Mouse (Mus musculus): ENCODE results near the gene Mns1. TPM values are rescaled to one million over a fixed set of nuclear protein-coding genes. Genes with fewer than 3 reads are reported as not detected.
"Not testable (repeated sequence)": the region's sequence is repeated elsewhere in the genome, so short reads cannot be mapped to it uniquely, and the experiment has no call there.

The Mns1 gene
- polyA plus RNA-seq, 1 experiment from 2014 or later: 18.7 TPM

DNA sequence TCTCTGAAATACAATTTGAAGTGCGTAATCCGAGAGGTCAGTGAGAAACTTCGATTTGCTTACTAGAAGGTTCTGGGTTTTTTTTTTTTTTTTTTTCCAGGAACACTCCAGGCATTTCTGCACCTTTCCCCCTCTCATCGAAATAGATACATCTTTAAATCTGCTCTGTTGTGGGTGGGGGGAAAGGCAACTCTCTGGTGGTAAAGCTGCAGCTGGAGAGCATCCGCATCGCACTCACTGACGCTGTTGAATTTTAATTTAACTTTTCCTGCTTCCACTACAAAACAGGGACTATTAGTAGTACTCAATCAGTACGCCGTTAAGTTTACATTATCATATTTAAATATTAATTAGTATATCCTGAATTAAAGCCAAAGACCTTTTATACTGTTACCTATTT, 938 bp downstream of the Mns1 start:
- Histone ChIP-seq H3K27me3 (no peaks in the 10 kb centered on the region), H3K4me2 (peak overlapping the region; percentile 98), H3K36me3 (0 out of 2 replicates have a peak, but pooled peaks cover 3% of the 10 kb centered on the region), H3K4me3 (peak overlapping the region; percentile 63), H3K9me3 (no peaks in the 10 kb centered on the region), H3K4me1 (peaks cover 10% of the 10 kb centered on the region), H3K9ac (peak overlapping the region; percentile 52), H3K27ac (no peak overlapping the region)
- no peak for ATAC-seq (ENCODE audit: insufficient number of reproducible peaks, low FRiP score, low TSS enrichment, low read depth)
- 2% methylated on average over 9 of the region's 9 CpGs for WGBS

DNA sequence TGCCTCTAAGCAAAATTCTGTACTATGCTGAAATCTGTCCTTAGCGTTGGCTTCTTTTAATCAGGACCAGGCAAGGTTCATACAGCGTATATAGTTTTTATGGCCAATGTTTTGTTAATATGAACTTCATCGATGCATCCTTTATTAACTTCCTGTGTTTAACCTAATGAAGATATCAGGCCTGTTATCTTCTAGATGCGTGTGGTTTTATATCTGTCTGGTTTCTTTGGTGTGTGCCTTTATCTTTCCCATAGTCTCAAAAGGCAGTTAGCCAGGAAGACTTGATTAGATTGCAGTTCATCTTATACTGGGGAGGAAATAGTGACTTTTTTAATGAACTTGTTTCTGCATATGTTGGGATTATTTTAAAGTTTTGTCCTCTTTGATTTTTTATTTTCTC, 2.5 kb downstream of the Mns1 start:
- WGBS: 86% methylated on average over 4 of the region's 4 CpGs
- no peak for ATAC-seq (ENCODE audit: insufficient number of reproducible peaks, low FRiP score, low TSS enrichment, low read depth)

DNA sequence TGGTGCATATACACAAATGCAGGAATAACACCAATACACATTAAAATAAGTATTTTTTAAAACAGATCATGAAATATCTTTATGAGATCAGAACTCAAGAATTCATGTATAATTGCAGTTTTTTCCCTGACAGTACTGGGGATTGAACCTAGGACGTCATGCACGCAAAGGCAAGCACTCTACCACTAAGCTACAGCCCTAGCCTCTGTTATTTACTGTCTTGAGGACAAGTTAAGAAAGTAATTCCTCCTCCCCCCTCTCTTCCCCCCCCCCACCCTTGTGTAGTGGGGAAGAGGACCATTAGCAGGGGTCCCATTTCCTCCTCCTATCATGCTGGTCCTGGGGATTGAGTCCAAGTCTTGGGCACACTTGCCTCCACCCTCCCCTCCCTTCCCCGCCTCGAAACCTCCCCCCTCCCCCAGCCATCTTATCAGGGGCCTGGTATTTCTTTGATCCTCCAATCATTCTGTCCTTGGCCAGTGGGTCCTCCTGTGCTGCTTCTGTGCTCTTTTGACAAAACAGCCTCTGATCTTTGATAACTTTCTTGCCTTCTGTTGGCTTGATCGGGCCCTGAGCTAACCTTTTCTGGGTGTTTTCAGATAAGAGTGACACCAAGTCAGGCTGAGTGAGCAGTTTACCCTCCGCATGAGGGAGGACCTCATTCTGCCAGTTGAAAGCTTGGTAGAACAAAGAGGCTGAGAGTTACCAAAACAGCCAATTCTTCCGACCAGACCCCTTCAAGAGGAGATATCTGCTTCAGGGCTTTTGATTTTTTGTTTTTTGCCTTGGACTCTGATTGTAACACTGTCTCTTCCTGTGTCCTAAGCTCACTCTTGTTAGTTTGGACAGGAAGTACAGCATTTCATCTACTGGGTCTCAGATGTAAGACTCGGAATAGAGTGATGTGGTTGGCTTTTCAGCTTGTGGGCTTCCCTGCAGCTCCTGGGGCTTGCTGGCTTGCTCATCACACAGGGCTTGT, 3.4 kb downstream of the Mns1 start:
- Histone ChIP-seq H3K4me3 (no peak overlapping the region), H3K27me3 (no peaks in the 10 kb centered on the region), H3K4me2 (no peak overlapping the region), H3K4me1 (peaks cover 10% of the 10 kb centered on the region), H3K9me3 (no peaks in the 10 kb centered on the region), H3K27ac (no peak overlapping the region), H3K9ac (no peak overlapping the region), H3K36me3 (peaks cover 5% of the 10 kb centered on the region; the same call in 1 of the 2 replicates)
- ATAC-seq (ENCODE audit: insufficient number of reproducible peaks, low FRiP score, low TSS enrichment, low read depth): no peak; the same call in 1 of the 2 replicates
- 60% methylated on average over 8 of the region's 8 CpGs for WGBS

More for the DNA sequence above, 2.5 kb downstream of the Mns1 start:
- no peaks in the 10 kb centered on the region for H3K9me3 ChIP-seq
- no peak overlapping the region for H3K9ac ChIP-seq
- no peak overlapping the region for H3K4me2 ChIP-seq
- 0 out of 2 replicates have a peak, but pooled peaks cover 3% of the 10 kb centered on the region for H3K36me3 ChIP-seq
- H3K4me3 ChIP-seq: no peak overlapping the region
- H3K27me3 ChIP-seq: no peaks in the 10 kb centered on the region
- H3K4me1 ChIP-seq: peaks cover 10% of the 10 kb centered on the region
- no peak overlapping the region for H3K27ac ChIP-seq

DNA sequence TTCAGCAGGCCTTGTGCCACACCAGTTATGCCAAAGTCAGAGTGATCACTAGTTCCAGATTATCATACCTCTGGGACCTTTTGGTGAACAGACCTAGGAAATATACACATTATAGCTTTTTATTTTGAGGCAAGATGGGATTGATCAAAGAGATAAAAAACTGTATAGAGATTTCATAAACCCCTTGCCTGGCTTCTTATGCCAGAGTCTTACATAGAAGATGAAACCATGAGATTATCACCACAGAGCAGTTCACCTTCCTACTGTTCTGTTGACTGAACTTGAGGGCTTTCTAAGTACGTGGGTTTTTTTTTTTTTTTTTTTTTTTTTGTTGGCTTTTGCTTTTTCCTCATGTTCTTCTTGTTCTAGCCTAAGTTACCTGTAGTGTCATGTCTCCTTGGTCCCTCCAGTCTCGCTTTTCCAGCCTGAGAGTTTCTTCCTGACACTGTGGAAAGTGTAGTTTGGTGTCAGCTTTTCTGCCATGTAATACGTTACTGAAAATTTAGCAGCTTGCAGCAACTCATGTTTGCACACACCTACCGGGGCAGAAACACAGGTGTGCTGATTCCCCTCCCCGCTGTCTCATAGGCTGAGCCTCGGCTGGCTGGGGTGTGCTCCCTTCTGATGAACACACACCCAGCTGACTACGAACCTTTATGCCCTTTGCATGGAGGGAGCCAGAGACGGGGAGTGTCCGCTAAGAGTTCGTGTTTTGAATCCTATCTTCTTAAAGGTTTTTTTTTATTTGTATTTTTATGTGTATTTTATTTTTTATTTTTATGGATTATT, 4.3 kb downstream of the Mns1 start:
- Histone ChIP-seq H3K9me3 (no peaks in the 10 kb centered on the region), H3K4me2 (no peak overlapping the region), H3K27ac (no peak overlapping the region), H3K36me3 (peaks cover 10% of the 10 kb centered on the region; the same call in 1 of the 2 replicates), H3K4me1 (peaks cover 10% of the 10 kb centered on the region), H3K27me3 (no peaks in the 10 kb centered on the region), H3K9ac (no peak overlapping the region), H3K4me3 (no peak overlapping the region)
- WGBS: 83% methylated on average over 10 of the region's 10 CpGs
- no peak for ATAC-seq (ENCODE audit: insufficient number of reproducible peaks, low FRiP score, low TSS enrichment, low read depth)

DNA sequence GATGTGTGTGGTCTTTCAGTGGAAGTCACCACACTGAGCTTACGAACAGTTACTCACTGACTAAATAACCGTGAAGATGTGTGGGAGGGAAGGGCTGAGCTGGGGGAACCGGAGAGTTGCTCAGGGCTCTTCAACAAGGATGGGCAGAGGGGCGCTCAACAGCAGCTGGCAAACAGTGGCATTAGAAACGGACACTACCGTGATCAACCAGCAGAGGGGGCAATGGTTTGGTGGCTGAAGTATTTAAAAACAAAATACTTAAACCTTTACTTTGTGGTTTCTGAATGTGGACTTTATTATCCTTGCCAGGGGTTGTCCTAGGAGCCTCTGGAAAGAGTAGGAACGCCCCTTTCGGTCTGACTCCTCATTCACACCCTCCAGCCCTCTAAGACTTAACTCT, 10.2 kb downstream of the Mns1 start:
- Histone ChIP-seq H3K4me3 (no peak overlapping the region), H3K4me2 (no peak overlapping the region), H3K4me1 (no peaks in the 10 kb centered on the region), H3K27ac (no peak overlapping the region), H3K36me3 (peaks cover 17% of the 10 kb centered on the region), H3K9ac (no peak overlapping the region), H3K27me3 (no peaks in the 10 kb centered on the region), H3K9me3 (no peaks in the 10 kb centered on the region)
- ATAC-seq (ENCODE audit: insufficient number of reproducible peaks, low FRiP score, low TSS enrichment, low read depth): no peak
- 43% methylated on average over 8 of the region's 8 CpGs for WGBS

DNA sequence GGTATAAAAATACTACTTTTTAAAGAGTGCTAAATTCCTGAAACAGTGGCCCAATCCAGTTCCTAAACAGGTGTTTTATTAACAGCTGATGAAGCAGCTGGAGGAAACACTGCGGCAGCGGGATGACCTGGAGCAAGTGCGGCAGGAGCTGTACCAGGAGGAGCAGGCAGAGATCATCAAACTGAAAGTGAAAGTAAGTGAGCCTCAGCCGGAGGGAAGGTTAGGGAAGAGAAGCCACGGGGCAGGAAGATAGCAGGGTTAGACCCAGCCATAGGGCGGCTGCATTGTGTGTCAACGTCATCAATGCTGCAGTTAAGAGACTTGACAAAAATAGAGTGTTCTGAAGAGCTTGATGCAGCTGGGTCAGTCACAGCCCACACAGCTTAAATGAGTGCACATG, 11.6 kb downstream of the Mns1 start:
- ATAC-seq (ENCODE audit: insufficient number of reproducible peaks, low FRiP score, low TSS enrichment, low read depth): no peak

DNA sequence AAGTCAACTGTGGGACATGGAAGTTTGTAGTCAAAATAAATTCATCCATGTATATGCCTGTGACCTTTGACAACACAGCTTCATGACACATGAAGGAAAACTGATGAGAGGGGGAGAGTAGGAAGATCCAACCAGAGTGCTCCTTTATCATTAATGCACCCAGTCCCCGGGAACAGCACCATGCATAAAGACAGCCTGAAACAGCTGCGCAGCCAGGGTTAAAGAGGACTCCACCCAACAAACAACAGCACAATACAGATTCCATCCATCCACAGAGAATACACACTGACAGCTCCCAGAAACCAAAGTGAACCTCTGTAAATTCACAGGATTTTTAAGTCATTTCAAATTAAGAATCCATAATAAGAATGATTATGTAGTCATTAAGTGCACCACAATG, 12.0 kb downstream of the Mns1 start:
- H3K4me3 ChIP-seq: no peak overlapping the region
- H3K4me2 ChIP-seq: no peak overlapping the region
- H3K36me3 ChIP-seq: peaks cover 17% of the 10 kb centered on the region
- H3K9me3 ChIP-seq: no peaks in the 10 kb centered on the region
- no peaks in the 10 kb centered on the region for H3K27me3 ChIP-seq
- H3K9ac ChIP-seq: no peak overlapping the region
- WGBS: 88% methylated on average over 2 of the region's 2 CpGs
- no peak overlapping the region for H3K27ac ChIP-seq
- ATAC-seq (ENCODE audit: insufficient number of reproducible peaks, low FRiP score, low TSS enrichment, low read depth): no peak
- no peaks in the 10 kb centered on the region for H3K4me1 ChIP-seq

More for the DNA sequence above, 11.6 kb downstream of the Mns1 start:
- WGBS: 81% methylated on average over 7 of the region's 7 CpGs
- no peaks in the 10 kb centered on the region for H3K4me1 ChIP-seq
- no peak overlapping the region for H3K27ac ChIP-seq
- no peaks in the 10 kb centered on the region for H3K9me3 ChIP-seq
- peaks cover 17% of the 10 kb centered on the region for H3K36me3 ChIP-seq
- H3K27me3 ChIP-seq: no peaks in the 10 kb centered on the region
- H3K4me2 ChIP-seq: no peak overlapping the region
- H3K9ac ChIP-seq: no peak overlapping the region
- H3K4me3 ChIP-seq: no peak overlapping the region

DNA sequence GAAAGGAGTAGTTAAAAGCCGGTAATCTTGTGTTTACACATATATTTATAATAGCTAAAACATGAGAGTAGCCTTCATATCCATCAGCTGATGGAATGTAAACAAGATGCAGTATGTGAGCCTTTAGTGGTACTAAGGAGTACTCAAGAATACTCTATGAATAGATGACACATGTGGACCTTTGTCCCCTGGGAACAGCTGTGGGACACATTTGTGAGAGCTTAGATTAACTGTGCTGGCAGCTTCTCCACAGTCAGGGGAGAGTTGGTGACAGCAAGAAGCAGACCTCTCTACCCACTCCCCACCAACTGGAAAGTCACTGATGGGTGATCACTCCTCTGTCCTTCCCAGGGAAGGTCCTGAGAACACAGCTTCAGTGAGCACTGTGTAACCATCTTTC, 12.6 kb downstream of the Mns1 start:
- Histone ChIP-seq H3K4me3 (no peak overlapping the region), H3K4me2 (no peak overlapping the region), H3K4me1 (no peaks in the 10 kb centered on the region), H3K9me3 (no peaks in the 10 kb centered on the region), H3K27ac (no peak overlapping the region), H3K9ac (no peak overlapping the region), H3K27me3 (no peaks in the 10 kb centered on the region), H3K36me3 (peaks cover 17% of the 10 kb centered on the region)
- no peak for ATAC-seq (ENCODE audit: insufficient number of reproducible peaks, low FRiP score, low TSS enrichment, low read depth)
- WGBS: 75% methylated on average over 1 of the region's 1 CpGs

DNA sequence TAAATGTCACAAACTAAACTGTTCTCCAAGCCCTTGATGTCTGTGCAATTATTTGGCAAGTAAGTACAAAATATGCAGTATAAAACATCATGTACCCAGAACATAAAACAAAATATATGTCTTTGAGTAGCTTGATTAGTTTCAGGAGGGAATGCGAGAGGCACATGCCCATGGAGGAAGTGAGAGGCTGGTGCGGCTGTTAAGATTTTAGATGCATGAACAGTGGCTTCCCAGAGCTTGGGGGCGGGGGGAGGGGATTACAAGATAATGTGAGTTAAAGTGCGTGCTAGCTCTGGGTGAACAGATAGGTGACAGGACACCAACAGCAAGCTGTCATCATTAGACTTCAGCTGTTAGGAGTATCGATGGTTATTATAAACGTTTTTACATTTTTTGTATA, 13.3 kb downstream of the Mns1 start:
- peaks cover 16% of the 10 kb centered on the region for H3K36me3 ChIP-seq

DNA sequence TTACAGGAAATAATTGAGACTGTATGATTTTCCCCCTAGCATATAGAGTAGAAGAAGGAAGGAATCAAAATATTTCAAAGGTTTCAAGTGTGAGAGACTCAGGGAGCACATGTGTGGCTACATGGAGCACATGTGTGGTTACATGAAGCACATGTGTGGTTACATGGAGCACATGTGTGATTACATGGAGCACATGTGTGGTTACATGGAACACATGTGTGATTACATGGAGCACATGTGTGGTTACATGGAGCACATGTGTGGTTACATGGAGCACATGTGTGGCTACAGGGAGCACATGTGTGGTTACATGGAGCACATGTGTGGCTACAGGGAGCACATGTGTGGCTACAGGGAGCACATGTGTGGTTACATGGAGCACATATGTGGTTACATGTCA, 16.5 kb downstream of the Mns1 start:
- not testable (repeated sequence) for H3K4me2 ChIP-seq, H3K9me3 ChIP-seq
- peaks cover 16% of the 10 kb centered on the region for H3K36me3 ChIP-seq

More for the DNA sequence above, 13.3 kb downstream of the Mns1 start:
- no peak overlapping the region for H3K9ac ChIP-seq
- H3K4me2 ChIP-seq: no peak overlapping the region
- H3K9me3 ChIP-seq: no peaks in the 10 kb centered on the region
- 79% methylated on average over 6 of the region's 6 CpGs for WGBS
- H3K4me1 ChIP-seq: no peaks in the 10 kb centered on the region
- H3K4me3 ChIP-seq: no peak overlapping the region
- ATAC-seq (ENCODE audit: insufficient number of reproducible peaks, low FRiP score, low TSS enrichment, low read depth): no peak
- no peak overlapping the region for H3K27ac ChIP-seq
- H3K27me3 ChIP-seq: no peaks in the 10 kb centered on the region

DNA sequence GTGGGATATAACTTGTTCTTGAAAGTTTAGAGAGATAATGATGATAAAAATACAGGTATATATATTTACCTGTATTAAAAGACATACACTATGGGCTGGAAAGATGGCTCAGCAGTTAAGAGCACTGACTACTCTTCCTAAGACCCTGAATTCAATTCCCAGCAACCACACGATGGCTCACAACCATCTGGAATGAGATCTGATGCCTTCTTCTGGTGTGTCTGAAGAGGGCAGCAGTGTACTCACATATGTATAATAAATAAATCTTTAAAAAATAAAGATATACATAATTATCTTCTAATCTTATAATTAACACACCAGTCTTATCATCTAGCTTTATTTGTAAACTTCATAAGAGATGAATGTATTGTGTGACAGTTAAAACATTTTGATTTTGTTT, 18.6 kb downstream of the Mns1 start:
- no peaks in the 10 kb centered on the region for H3K9me3 ChIP-seq
- no peak overlapping the region for H3K9ac ChIP-seq
- no peaks in the 10 kb centered on the region for H3K4me1 ChIP-seq
- no peak overlapping the region for H3K27ac ChIP-seq
- no peak overlapping the region for H3K4me3 ChIP-seq
- H3K4me2 ChIP-seq: no peak overlapping the region
- peaks cover 18% of the 10 kb centered on the region for H3K36me3 ChIP-seq
- no peaks in the 10 kb centered on the region for H3K27me3 ChIP-seq
- 31% methylated on average over 1 of the region's 1 CpGs for WGBS
- ATAC-seq (ENCODE audit: insufficient number of reproducible peaks, low FRiP score, low TSS enrichment, low read depth): no peak

More for the DNA sequence above, 16.5 kb downstream of the Mns1 start:
- not testable (repeated sequence) for H3K27me3 ChIP-seq; ATAC-seq (ENCODE audit: insufficient number of reproducible peaks, low FRiP score, low TSS enrichment, low read depth); H3K9ac ChIP-seq; H3K4me3 ChIP-seq; H3K4me1 ChIP-seq; H3K27ac ChIP-seq

DNA sequence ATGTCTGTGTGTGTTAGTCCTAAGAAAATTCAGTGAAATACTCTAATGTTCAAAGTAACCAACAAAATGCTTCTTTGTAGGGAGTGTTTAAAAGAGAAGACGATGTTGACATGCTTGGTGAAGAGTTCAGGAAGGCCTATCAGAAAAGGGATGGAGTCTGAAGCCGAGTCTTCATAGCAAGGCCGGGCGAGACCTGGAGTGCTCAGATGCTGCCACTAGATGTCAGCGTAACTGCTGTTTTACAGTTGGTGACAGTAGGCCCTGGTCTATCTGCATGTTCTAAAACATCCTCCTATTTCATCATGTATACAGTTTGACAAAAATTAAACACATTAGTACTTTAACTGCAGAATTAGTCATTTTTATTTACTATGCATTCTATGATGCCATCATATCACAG, 20.4 kb downstream of the Mns1 start:
- peaks cover 14% of the 10 kb centered on the region for H3K36me3 ChIP-seq
- no peak overlapping the region for H3K27ac ChIP-seq
- H3K9ac ChIP-seq: no peak overlapping the region
- 25% methylated on average over 5 of the region's 5 CpGs for WGBS
- H3K27me3 ChIP-seq: no peaks in the 10 kb centered on the region
- H3K4me1 ChIP-seq: no peaks in the 10 kb centered on the region
- no peak overlapping the region for H3K4me3 ChIP-seq
- no peak for ATAC-seq (ENCODE audit: insufficient number of reproducible peaks, low FRiP score, low TSS enrichment, low read depth)
- H3K9me3 ChIP-seq: no peaks in the 10 kb centered on the region
- no peak overlapping the region for H3K4me2 ChIP-seq
